Mouse (Mus musculus) heart, embryonic 11.5 days (tissue): ENCODE measurements around the gene Gm4779. TPM values are rescaled to one million over a fixed set of nuclear protein-coding genes. Genes with fewer than 3 reads are reported as not detected.

ENCODE experiments used
- polyA plus RNA-seq: library from polyadenylated mRNA; unstranded; fragments of >200 nt; fragmentation: Nextera tagmentation; extraction: Ambion mirVana; gene quantifications from 2 replicates; pipeline ENCODE4 v1.2.1, GENCODE M21; 2014

Gm4779 gene
- polyA plus RNA-seq, 1 experiment from 2014 or later: 0.19 TPM

Other genes with a start within 250 kb of the Gm4779 start
- gene Ogt, start 154.4 kb downstream of the Gm4779 start, polyA plus RNA-seq: 129 and 145 TPM in 2 replicates
- not detected in 2 replicates for gene Cxcr3, start 60.2 kb downstream of the Gm4779 start, polyA plus RNA-seq
- 0.20 TPM in 1 of 2 replicates, not detected in the other for gene 8030474K03Rik, start 233 bp upstream of the Gm4779 start, polyA plus RNA-seq
- gene Nhsl2, start 55.0 kb upstream of the Gm4779 start, polyA plus RNA-seq: 17.2 and 20.3 TPM in 2 replicates